ENCODE assay signal across 8 mouse cellular contexts in genomic region chr4:155654456-155655298, GRCm38 (mm10). TPM values are rescaled to one million over a fixed set of nuclear protein-coding genes. Genes with fewer than 3 reads are reported as not detected.
DNase-seq lines count a peak whose midpoint lies in the region; ATAC-seq and TF ChIP-seq lines count a peak whose summit lies in the region.

No protein-coding gene starts in this region.

- TF ChIP-seq POLR2A in liver, adult 2 months (IDR thresholded peaks at IDR 0.05; ENCODE audit: extremely low read depth, insufficient read depth, low read length), result no peak

- peak overlapping the region; percentile 56 for H3K9ac ChIP-seq in embryonic facial prominence, embryonic 11.5 days (replicated peaks; ENCODE audit: low read length)
- H3K9ac ChIP-seq in liver, adult 2 months (ENCODE audit: low read depth, low read length), result peak overlapping the region; percentile 47; the same call in 1 of the 2 replicates
- H3K9ac ChIP-seq in midbrain, embryonic 15.5 days, result no peak overlapping the region

- peak overlapping the region; percentile 95 for H3K4me2 ChIP-seq in embryonic facial prominence, embryonic 11.5 days (ENCODE audit: low read depth, low read length)
- peak overlapping the region; percentile 73 for H3K4me2 ChIP-seq in midbrain, embryonic 15.5 days

- H3K36me3 ChIP-seq in embryonic facial prominence, embryonic 11.5 days (replicated peaks; ENCODE audit: control insufficient read depth, insufficient read depth, low read depth, low read length), result peaks cover 3% of the 10 kb centered on the region
- H3K36me3 ChIP-seq in hindbrain, embryonic 10.5 days, result peaks cover 49% of the 10 kb centered on the region
- H3K36me3 ChIP-seq in liver, adult 2 months (ENCODE audit: control insufficient read depth, insufficient read depth, low read length), result peaks cover 7% of the 10 kb centered on the region; the same call in 1 of the 2 replicates
- H3K36me3 ChIP-seq in midbrain, embryonic 15.5 days (replicated peaks), result peaks cover 37% of the 10 kb centered on the region

- peaks cover 42% of the 10 kb centered on the region for H3K27me3 ChIP-seq in embryonic facial prominence, embryonic 11.5 days (ENCODE audit: control insufficient read depth, insufficient read depth, low read length)
- H3K27me3 ChIP-seq in hindbrain, embryonic 10.5 days (ENCODE audit: insufficient read depth, poor library complexity, severe bottlenecking), result peaks cover 73% of the 10 kb centered on the region
- no peaks in the 10 kb centered on the region for H3K27me3 ChIP-seq in liver, adult 2 months (ENCODE audit: control insufficient read depth, insufficient read depth, low read length)
- peaks cover 61% of the 10 kb centered on the region for H3K27me3 ChIP-seq in midbrain, embryonic 15.5 days (replicated peaks)

- peak; percentile 84 for DNase-seq in CD4-positive helper T cell, adult 2 months (ENCODE audit: low read depth, low spot score)
- peak; percentile 70 for DNase-seq in MN1 (ENCODE audit: low spot score)
- peak; percentile 73 for DNase-seq in embryonic facial prominence, embryonic 11.5 days (ENCODE audit: low spot score)
- peak; percentile 64 for DNase-seq in hindbrain, embryonic 10.5 days (ENCODE audit: low spot score)
- no peak for DNase-seq in liver, adult 2 months (ENCODE audit: extremely low read depth, low read depth, low spot score)
- DNase-seq in thymus, postnatal 25 days, result peak; percentile 67
- no peak for DNase-seq in frontal cortex, postnatal 14 days (ENCODE audit: low spot score in 2 of 2)

- no peaks in the 10 kb centered on the region for H3K9me3 ChIP-seq in embryonic facial prominence, embryonic 11.5 days (replicated peaks; ENCODE audit: control insufficient read depth, low read length)
- H3K9me3 ChIP-seq in hindbrain, embryonic 10.5 days, result no peaks in the 10 kb centered on the region
- H3K9me3 ChIP-seq in midbrain, embryonic 15.5 days, result no peaks in the 10 kb centered on the region

- WGBS in embryonic facial prominence, embryonic 11.5 days, result 2% methylated on average over 52 of the region's 52 CpGs
- 2% methylated on average over 52 of the region's 52 CpGs for WGBS in hindbrain, embryonic 10.5 days
- whole genome bisulfite sequencing in liver, adult 2 months, result 32% methylated on average over 52 of the region's 52 CpGs
- 3% methylated on average over 52 of the region's 52 CpGs for WGBS in midbrain, embryonic 15.5 days

- no peaks in the 10 kb centered on the region for H3K79me2 ChIP-seq in liver, adult 2 months (ENCODE audit: control insufficient read depth, insufficient read depth, low read length)

- H3K27ac ChIP-seq in embryonic facial prominence, embryonic 11.5 days (replicated peaks; ENCODE audit: low read depth, low read length), result no peak overlapping the region
- H3K27ac ChIP-seq in hindbrain, embryonic 10.5 days, result peak overlapping the region; percentile 50; the same call in 1 of the 2 replicates
- H3K27ac ChIP-seq in liver, adult 2 months (replicated peaks; ENCODE audit: insufficient read depth, low read depth, low read length), result no peak overlapping the region
- H3K27ac ChIP-seq in midbrain, embryonic 15.5 days, result no peak overlapping the region

- peak; percentile 57 for ATAC-seq in embryonic facial prominence, embryonic 11.5 days (replicated peaks; ENCODE audit: insufficient number of reproducible peaks, low FRiP score, low TSS enrichment, low read depth)
- ATAC-seq in midbrain, embryonic 15.5 days (replicated peaks), result peak; percentile 48; the same call in 1 of the 2 replicates

- peak overlapping the region; percentile 42 for H3K4me3 ChIP-seq in embryonic facial prominence, embryonic 11.5 days (ENCODE audit: low read depth, low read length)
- H3K4me3 ChIP-seq in hindbrain, embryonic 10.5 days, result peak overlapping the region; percentile 56
- H3K4me3 ChIP-seq in liver, adult 2 months (ENCODE audit: insufficient read depth, low read depth, low read length), result peak overlapping the region; percentile 49
- peak overlapping the region; percentile 21 for H3K4me3 ChIP-seq in midbrain, embryonic 15.5 days

- peaks cover 22% of the 10 kb centered on the region for H3K4me1 ChIP-seq in embryonic facial prominence, embryonic 11.5 days (ENCODE audit: control insufficient read depth, insufficient read depth, low read length)
- H3K4me1 ChIP-seq in hindbrain, embryonic 10.5 days (replicated peaks), result peaks cover 42% of the 10 kb centered on the region
- 0 out of 2 replicates have a peak, but pooled peaks cover 2% of the 10 kb centered on the region for H3K4me1 ChIP-seq in liver, adult 2 months (ENCODE audit: control insufficient read depth, insufficient read depth, low read length)
- peaks cover 28% of the 10 kb centered on the region for H3K4me1 ChIP-seq in midbrain, embryonic 15.5 days

- TF ChIP-seq CTCF in liver, adult 2 months (IDR thresholded peaks at IDR 0.05; ENCODE audit: low read depth, low read length), result no peak

RNA-seq across cellular contexts. Expression of gene Mmp23, which starts 1.5 kb away (rescaled TPM):
- polyA plus RNA-seq in embryonic facial prominence, embryonic 11.5 days (2014; fragmentation: Nextera tagmentation; extraction: Ambion mirVana), result 6.3 and 8.7 TPM in 2 replicates
- polyA plus RNA-seq in hindbrain, embryonic 10.5 days (2016; fragmentation: Nextera tagmentation; extraction: Ambion mirVana), result 4.2 and 4.4 TPM in 2 replicates
- 1.7 and 1.8 TPM in 2 replicates for total RNA-seq in liver, adult 2 months (2014; rRNA removed)
- polyA plus RNA-seq in liver, adult 2 months (2012; rRNA removed), result 2.7 and 3.0 TPM in 2 replicates
- 3.8 and 5.5 TPM in 2 replicates for polyA plus RNA-seq in midbrain, embryonic 15.5 days (2015; fragmentation: Nextera tagmentation; extraction: Ambion mirVana)

RNA-seq across cellular contexts. Expression of gene Gm10563, which starts 9.5 kb away (rescaled TPM):
- polyA plus RNA-seq in embryonic facial prominence, embryonic 11.5 days (2014; fragmentation: Nextera tagmentation; extraction: Ambion mirVana), result not detected in 2 replicates
- not detected in 2 replicates for polyA plus RNA-seq in hindbrain, embryonic 10.5 days (2016; fragmentation: Nextera tagmentation; extraction: Ambion mirVana)
- total RNA-seq in liver, adult 2 months (2014; rRNA removed), result not detected in 2 replicates
- not detected in 2 replicates for polyA plus RNA-seq in liver, adult 2 months (2012; rRNA removed)
- polyA plus RNA-seq in midbrain, embryonic 15.5 days (2015; fragmentation: Nextera tagmentation; extraction: Ambion mirVana), result not detected in 2 replicates

RNA-seq across cellular contexts. Expression of gene Mib2, which starts 14.3 kb away (rescaled TPM):
- 11.0 and 11.8 TPM in 2 replicates for polyA plus RNA-seq in embryonic facial prominence, embryonic 11.5 days (2014; fragmentation: Nextera tagmentation; extraction: Ambion mirVana)
- 19.5 and 21.8 TPM in 2 replicates for polyA plus RNA-seq in hindbrain, embryonic 10.5 days (2016; fragmentation: Nextera tagmentation; extraction: Ambion mirVana)
- total RNA-seq in liver, adult 2 months (2014; rRNA removed), result 16.4 and 19.0 TPM in 2 replicates
- polyA plus RNA-seq in liver, adult 2 months (2012; rRNA removed), result 32.2 and 35.8 TPM in 2 replicates
- polyA plus RNA-seq in midbrain, embryonic 15.5 days (2015; fragmentation: Nextera tagmentation; extraction: Ambion mirVana), result 61.0 and 62.1 TPM in 2 replicates

RNA-seq across cellular contexts. Expression of gene Cdk11b, which starts 30.0 kb away (rescaled TPM):
- polyA plus RNA-seq in embryonic facial prominence, embryonic 11.5 days (2014; fragmentation: Nextera tagmentation; extraction: Ambion mirVana), result 65.3 and 71.2 TPM in 2 replicates
- polyA plus RNA-seq in hindbrain, embryonic 10.5 days (2016; fragmentation: Nextera tagmentation; extraction: Ambion mirVana), result 61.2 and 76.9 TPM in 2 replicates
- 8.5 and 11.2 TPM in 2 replicates for total RNA-seq in liver, adult 2 months (2014; rRNA removed)
- polyA plus RNA-seq in liver, adult 2 months (2012; rRNA removed), result 8.8 and 10.6 TPM in 2 replicates
- 54.6 and 56.2 TPM in 2 replicates for polyA plus RNA-seq in midbrain, embryonic 15.5 days (2015; fragmentation: Nextera tagmentation; extraction: Ambion mirVana)

RNA-seq across cellular contexts. Expression of gene Fndc10, which starts 39.5 kb away (rescaled TPM):
- 2.1 TPM in 2 replicates for polyA plus RNA-seq in embryonic facial prominence, embryonic 11.5 days (2014; fragmentation: Nextera tagmentation; extraction: Ambion mirVana)
- polyA plus RNA-seq in hindbrain, embryonic 10.5 days (2016; fragmentation: Nextera tagmentation; extraction: Ambion mirVana), result 0.72 and 1.8 TPM in 2 replicates
- 0.37 and 0.54 TPM in 2 replicates for total RNA-seq in liver, adult 2 months (2014; rRNA removed)
- 0.77 and 1.2 TPM in 2 replicates for polyA plus RNA-seq in liver, adult 2 months (2012; rRNA removed)
- 15.7 and 17.1 TPM in 2 replicates for polyA plus RNA-seq in midbrain, embryonic 15.5 days (2015; fragmentation: Nextera tagmentation; extraction: Ambion mirVana)

Comparison
In these comparisons a context has a peak if more than half of its experiments do, and no peak if none do; other contexts are left out.
1. DNase-seq: peak in CD4-positive helper T cell, adult 2 months (single experiment), MN1 (single experiment), embryonic facial prominence, embryonic 11.5 days (single experiment), hindbrain, embryonic 10.5 days (single experiment) and thymus, postnatal 25 days (single experiment); none in liver, adult 2 months (single experiment) and frontal cortex, postnatal 14 days (0 of 2).
2. Peak in every context shown above with its lines, with median percentiles within 50 percentile points of each other: H3K4me3 ChIP-seq.